Mouse (Mus musculus): Measurements from ENCODE around the gene Gm16253. TPM values are rescaled to one million over a fixed set of nuclear protein-coding genes. Genes with fewer than 3 reads are reported as not detected.

The Gm16253 gene
- total RNA-seq, 2 experiments from 2014 or later = not detected

DNA sequence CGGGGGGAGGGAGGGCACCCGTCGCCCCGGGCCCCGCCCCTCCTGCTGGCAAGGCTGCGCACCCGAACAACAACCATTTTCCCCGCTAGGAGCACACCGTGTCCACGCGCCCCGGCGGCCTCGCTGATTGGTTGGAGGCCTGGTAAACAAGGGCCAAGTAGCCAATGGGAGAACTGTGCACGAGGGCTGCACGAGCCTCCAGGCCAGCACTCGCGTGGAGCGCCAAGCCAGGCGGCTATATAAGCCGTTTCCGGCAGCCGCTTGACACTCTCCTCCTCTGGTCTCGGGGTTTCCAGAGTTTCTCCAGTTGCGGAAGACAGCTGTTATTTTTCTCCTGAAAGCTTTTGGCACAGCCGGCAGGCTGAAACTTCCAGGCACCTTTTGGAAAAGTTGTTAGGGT lies 19.1 kb upstream of the Gm16253 start, which contains the start of gene Txnip:
Txnip (plus strand) TSS at position 264 of the 400 bp plus-strand sequence.
- DNase-seq = peak; percentile 100

DNA sequence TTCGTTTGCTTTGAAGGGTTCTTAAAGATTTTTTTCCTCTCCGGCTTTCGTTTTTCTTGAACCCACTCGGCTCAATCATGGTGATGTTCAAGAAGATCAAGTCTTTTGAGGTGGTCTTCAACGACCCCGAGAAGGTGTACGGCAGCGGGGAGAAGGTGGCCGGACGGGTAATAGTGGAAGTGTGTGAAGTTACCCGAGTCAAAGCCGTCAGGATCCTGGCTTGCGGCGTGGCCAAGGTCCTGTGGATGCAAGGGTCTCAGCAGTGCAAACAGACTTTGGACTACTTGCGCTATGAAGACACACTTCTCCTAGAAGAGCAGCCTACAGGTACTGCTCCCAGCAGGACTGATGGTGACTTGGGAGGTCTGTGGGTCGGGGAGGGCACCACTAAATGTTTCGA lies 18.6 kb upstream of the Gm16253 start:
- DNase-seq = peak in 1 of 2 experiments; percentile 52

GRCm38 (mm10) chr3:96558668-96559196 lies 18.1 kb upstream of the Gm16253 start:
- no peak for DNase-seq

DNA sequence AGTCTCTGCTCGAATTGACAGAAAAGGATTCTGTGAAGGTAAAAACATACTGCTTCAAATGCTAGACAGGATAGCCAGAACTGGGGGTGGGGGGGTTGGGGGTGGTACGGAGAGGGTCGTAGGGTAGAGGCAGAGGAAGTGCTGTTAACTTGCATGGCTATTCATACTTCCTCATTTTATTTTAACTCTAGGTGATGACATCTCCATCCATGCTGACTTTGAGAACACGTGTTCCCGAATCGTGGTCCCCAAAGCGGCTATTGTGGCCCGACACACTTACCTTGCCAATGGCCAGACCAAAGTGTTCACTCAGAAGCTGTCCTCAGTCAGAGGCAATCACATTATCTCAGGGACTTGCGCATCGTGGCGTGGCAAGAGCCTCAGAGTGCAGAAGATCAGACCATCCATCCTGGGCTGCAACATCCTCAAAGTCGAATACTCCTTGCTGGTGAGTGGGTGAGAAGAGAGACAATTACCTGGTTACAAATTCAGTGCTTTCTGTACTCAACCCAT lies 17.3 kb upstream of the Gm16253 start:
- DNase-seq = no peak

- DNase-seq = peak in 1 of 2 experiments; percentile 51
Measured at GRCm38 (mm10) chr3:96559911-96560850, 16.6 kb upstream of the Gm16253 start.

DNA sequence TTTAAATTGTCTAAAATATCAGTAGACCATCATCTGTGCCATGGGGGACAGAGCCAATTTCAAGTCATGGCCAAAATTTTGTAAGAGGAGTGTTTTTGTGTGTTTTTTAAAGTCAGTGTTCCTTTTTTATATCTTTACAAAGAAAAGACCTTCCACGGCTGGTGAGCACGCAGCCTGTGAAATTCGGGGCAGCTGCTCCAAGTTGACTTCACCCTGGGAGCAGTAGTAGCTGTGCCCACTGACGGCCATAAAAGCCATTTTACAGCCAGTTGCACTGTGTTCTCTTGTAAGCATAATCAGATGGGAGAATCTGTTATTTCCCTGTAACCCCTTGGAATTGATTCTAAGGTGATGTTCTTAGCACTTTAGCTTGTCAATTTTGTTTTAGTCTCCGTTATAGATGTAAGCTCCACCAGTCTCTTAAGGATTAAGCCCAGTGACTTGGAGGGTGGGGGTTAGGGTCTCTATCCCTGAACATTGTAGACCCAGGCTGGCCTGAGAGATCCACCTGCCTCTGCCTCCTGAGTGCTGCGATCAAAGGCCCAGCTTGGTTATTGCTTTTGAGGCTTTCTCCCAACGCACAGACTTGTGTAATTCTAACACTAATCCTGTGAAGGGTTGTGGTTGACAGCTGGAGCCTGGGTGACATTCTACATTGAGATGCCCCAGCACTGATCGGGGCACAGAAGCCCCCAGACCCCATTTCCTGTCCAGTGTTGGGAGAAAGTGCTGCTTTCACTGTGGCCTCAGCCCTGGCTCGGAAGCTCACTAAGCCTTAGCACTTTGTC lies 15.7 kb upstream of the Gm16253 start:
- DNase-seq = no peak

DNA sequence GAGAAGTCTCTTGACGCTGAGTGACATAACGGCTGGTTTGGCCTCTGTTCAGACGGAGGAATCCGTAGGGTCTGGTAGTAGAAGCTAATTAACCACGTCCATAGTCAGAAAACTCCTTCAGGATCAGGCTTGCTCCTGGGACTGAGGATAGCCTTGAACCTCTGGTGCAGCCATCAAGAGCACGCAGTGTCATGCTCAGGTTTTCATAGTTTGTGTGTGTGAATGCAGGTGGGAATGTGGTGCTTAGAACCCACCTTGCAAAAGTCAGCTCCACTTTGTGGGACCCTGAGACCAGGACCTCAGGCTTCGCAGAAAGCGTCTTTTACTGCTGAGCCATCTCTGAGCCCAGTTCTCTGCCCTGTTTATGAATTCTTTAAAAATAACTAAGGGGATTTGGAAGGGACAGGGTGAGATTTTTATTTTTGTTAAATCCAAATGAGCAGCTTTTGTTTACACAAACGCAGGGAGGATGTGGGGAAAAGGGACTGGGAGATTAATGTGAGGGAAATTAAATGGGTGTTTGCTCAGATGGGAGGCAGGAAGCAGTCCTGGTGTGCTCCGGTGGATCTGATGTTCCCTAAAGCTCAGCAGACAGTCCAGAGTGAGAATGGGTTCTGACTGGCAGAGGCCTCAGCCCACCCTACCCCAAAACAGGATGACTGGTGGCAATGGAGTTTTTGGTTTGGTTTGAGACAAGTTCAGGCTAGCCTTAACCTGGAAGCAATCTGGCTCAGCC lies 14.7 kb upstream of the Gm16253 start:
- peak; percentile 40 to 47 for DNase-seq

DNA sequence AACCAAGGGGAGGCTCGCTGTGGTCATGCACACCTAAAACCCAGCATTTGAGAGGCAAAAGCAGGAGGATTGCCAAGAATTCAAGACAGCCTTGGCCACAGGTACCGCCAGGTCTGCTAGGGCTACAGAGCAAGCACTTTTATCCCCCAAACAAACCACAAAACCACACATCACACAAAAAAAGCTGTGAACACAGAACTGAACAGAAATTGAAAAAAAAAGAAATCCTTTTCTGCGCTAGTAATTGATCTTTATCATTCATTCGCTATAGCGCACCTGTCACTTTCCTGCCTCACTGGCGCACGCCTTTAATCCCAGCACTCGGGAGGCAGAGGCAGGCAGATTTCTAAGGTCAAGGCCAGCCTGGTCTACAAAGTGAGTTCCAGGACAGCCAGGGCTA lies 13.5 kb upstream of the Gm16253 start:
- no peak for DNase-seq

GRCm38 (mm10) chr3:96563911-96564632 lies 12.7 kb upstream of the Gm16253 start:
- no peak for DNase-seq

DNA sequence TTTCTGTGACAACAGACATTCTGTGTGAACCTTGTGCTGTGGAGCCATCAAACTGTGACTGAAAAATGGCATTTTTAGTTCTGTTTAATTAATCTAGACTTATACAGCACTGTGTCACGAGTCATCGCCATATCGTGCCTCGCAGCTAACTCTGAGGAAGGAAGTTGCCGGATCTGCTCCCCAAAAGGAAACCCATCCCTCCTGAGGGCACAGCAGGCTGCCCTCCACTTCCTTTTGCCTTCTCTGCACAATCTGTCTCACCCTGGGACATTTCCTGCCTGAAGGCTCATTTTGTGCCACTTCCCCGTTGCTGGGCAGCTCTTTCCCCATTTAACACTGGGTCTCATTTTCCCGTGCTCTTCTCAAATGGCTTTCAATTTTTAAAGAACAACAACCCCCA lies 12.2 kb upstream of the Gm16253 start:
- DNase-seq = peak; percentile 40 to 61

- no peak for DNase-seq
Measured at GRCm38 (mm10) chr3:96565105-96565504, 11.7 kb upstream of the Gm16253 start.

- DNase-seq = no peak
Measured at GRCm38 (mm10) chr3:96566661-96567450, 9.9 kb upstream of the Gm16253 start.

DNA sequence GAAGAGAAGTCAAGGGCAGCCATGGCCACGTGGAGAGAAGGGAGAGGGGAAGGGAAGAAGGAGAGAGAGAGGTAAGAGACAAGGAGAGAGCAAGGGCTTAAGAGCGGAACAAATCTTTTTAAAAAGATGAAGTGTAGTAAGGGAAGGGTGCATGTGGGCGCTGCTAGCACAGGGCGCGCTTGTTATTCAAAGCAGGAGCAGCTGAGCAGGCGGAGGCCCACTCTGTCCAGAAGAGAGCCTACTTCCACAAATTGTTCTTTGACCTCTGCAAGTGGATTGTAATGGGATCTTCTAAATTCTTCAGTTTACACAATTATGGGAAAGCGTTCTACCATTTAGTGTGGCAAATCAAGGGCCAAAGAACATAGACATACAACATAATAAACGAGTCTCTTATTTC lies 8.2 kb upstream of the Gm16253 start:
- DNase-seq = no peak

DNA sequence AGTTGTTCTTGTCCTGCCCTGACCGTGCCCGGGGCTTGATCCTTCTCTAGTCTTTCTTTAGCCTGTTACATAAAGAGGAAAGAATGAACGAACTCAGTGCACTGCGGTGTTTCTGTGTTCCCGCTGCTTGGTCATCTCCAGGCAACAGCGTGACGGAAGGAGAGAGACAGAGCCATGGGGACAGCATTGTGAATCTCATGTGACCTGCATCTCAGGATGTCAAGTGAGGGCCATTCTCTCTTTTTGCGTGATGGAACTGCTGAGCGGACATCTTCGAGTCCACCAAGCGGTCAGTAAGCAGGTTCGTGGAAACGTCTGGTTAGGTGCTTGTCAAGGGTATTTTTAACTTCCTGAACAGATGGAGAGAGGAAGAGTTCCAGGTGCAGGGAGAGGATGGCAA lies 7.3 kb upstream of the Gm16253 start:
- DNase-seq = no peak

DNA sequence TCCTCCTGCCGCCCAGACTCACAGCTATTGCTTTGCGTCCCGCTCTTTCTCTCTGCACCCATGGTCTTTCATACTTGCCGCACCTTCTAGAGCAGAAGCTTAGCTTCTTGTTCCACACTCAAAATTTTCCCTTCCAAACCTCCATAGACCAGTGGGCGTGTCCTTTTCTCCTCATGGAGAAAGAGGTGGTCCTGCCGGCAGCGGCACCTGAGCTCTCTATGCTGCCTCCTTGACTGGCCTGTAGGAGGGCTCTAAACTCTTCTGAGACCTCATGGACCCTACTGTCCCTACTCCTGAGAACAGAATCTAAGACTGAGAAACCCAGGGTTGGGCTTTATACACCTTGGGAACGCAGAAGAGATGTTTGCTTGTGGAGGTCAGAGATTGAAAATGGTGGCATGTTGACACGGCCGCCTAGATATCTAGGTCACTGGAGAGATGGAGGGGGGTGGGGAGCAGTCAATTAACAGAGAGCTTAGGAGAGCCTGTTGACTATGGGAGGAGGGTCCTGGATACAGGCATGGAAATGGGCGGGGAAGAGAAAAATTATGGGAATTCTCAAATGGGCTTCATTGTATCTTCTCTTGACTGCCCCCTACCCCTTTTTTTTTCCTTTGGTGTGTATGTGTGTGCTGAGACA lies 6.7 kb upstream of the Gm16253 start:
- no peak for DNase-seq

DNA sequence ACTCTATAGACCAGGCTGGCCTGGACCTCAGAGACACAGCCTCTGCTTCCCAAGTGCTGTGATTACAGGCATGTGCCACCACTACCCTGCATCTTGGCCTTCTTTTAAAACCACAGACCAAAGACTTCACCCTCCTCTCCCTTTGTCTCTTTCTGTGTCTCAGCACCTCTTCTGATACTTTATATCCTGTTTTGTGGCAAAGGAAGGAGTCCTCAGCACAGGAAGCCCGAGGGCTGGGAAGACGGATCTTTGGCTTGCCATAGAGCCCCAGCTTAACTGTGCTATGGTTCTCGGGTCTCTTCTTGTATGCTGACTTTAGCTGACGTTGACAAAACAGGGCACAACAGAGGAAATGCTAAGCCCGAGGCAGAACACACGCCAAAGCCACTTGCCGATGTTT lies 6.1 kb upstream of the Gm16253 start:
- no peak for DNase-seq

GRCm38 (mm10) chr3:96571336-96571735 lies 5.4 kb upstream of the Gm16253 start:
- DNase-seq = no peak

DNA sequence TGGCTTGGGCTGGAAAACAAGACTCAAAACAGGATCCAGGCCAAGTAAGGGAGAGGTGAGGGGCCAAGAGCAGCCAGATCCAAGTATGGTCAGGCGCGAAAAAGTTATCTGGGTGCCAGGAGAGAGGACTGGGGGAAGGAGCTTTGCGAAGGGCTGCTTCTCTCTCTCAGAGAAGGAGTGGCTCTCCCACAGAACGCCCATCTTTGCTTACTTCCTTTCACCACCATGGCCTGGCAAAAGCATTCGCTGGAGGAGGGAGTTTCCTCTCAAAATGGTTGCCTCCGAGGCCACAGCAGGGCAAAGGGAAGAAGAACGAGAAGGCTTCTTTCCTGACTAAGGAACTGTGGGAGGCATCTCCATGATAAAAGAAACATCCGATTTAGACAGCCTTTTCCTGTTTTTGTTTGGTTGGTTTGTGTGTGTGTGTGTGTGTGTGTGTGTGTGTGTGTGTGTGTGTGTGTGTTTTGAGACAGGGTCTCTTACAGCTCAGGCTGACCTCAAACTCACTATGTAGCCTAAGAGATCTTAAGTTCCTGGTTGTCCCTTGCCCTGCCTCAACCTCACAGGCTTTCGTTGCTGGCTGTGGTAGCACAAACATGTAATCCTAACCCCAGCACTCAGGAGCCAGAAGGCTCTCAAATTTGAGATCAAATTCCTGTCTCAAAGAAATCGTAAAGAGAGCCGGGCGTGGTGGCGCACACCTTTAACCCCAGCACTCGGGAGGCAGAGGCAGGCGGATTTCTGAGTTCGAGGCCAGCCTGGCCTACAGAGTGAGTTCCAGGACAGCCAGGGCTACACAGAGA lies 4.7 kb upstream of the Gm16253 start:
- DNase-seq = peak; percentile 40 to 64
